Mouse (Mus musculus): ENCODE measurements around the gene Olfr31. TPM values are rescaled to one million over a fixed set of nuclear protein-coding genes. Genes with fewer than 3 reads are reported as not detected.

The Olfr31 gene
- polyA plus RNA-seq, 1 experiment = not detected

DNA sequence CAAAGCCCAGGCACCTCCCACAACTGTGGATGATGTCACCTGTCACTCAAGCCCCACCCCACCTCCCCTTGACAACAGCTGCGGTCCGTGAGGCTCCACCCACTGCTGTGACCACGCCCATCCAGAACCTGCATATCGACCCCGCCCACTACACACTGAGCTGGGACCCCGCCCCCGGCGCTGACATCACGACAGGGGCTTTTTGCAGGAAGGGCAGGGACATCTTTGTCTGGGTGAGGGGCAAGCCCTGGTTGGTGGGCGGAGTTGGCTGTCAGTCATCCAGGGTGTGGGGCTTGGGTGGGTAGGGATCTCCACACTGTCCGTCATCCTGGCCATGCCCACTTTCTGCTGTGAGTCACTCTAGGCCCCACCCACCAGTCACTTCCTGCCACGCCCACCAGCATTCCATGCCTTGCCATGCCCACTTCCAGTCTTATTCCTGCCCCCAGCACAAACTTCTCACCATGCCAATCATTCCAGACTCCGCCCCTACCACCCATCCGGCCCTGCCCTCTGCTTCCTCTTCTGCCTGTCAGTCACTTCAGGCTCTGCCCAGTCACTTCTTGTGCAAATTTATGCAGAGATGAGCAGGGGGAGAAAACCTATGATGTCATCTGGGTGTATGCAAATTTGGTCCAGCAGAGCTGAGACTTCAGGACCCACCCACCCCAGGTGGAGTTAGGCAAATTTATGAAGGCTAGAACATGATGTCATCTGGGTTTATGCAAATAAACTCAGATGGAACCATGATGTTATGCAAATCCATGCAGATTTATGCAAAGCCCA, 25.4 kb downstream of the Olfr31 start:
- peaks cover 5% of the 10 kb centered on the region; the same call in 1 of the 2 replicates for H3K27me3 ChIP-seq (ENCODE audit: control insufficient read depth)
- peaks cover 66% of the 10 kb centered on the region for H3K9me3 ChIP-seq (ENCODE audit: control insufficient read depth, low read length)
- peaks cover 14% of the 10 kb centered on the region for H3K4me1 ChIP-seq (ENCODE audit: control insufficient read depth)
- no peak overlapping the region for H3K4me3 ChIP-seq (replicated peaks)
- H3K36me3 ChIP-seq (ENCODE audit: control insufficient read depth) = peaks cover 16% of the 10 kb centered on the region
- TF ChIP-seq TAL1 (IDR thresholded peaks at IDR 0.05; ENCODE audit: low read length) (no peak), GATA1 (IDR thresholded peaks at IDR 0.05; ENCODE audit: low read length) (no peak)

DNA sequence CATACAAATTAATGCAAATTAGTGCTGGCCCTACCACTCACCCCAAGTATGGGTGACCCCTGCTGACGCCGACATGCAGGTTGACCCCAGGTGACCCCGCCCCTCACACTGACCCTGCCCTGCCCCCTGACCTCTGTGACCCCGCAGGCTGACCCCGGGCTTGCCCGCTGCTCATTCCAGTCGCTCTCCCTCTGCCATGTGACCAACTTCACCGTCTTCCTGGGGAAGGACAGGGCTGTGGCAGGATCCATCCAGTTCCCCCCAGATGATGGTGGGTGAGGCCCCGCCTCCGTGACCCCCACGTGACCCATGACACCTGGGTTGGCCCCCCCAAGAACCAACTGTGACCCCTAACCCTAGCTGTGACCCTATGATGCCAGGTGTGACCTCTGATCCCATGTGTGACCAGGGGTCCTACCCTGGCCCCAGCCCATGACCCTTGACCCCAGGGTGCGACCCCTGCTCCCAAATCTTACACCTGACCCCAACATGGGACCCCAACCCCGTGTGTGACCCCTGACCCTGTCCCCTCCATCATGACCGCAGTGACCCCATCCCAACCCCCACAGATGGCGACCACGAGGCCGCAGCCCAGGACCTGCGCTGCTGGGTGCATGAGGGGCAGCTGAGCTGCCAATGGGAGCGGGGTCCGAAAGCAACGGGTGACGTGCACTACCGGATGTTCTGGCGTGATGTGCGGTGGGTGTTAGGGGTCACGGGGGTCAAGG, 26.2 kb downstream of the Olfr31 start:
- no peak overlapping the region for H3K4me3 ChIP-seq (replicated peaks)
- H3K9me3 ChIP-seq (ENCODE audit: control insufficient read depth, low read length) = peaks cover 74% of the 10 kb centered on the region
- peaks cover 5% of the 10 kb centered on the region; the same call in 1 of the 2 replicates for H3K27me3 ChIP-seq (ENCODE audit: control insufficient read depth)
- peaks cover 16% of the 10 kb centered on the region for H3K36me3 ChIP-seq (ENCODE audit: control insufficient read depth)
- TF ChIP-seq TAL1 (IDR thresholded peaks at IDR 0.05; ENCODE audit: low read length) = no peak
- no peak for TF ChIP-seq GATA1 (IDR thresholded peaks at IDR 0.05; ENCODE audit: low read length)
- peaks cover 14% of the 10 kb centered on the region for H3K4me1 ChIP-seq (ENCODE audit: control insufficient read depth)

DNA sequence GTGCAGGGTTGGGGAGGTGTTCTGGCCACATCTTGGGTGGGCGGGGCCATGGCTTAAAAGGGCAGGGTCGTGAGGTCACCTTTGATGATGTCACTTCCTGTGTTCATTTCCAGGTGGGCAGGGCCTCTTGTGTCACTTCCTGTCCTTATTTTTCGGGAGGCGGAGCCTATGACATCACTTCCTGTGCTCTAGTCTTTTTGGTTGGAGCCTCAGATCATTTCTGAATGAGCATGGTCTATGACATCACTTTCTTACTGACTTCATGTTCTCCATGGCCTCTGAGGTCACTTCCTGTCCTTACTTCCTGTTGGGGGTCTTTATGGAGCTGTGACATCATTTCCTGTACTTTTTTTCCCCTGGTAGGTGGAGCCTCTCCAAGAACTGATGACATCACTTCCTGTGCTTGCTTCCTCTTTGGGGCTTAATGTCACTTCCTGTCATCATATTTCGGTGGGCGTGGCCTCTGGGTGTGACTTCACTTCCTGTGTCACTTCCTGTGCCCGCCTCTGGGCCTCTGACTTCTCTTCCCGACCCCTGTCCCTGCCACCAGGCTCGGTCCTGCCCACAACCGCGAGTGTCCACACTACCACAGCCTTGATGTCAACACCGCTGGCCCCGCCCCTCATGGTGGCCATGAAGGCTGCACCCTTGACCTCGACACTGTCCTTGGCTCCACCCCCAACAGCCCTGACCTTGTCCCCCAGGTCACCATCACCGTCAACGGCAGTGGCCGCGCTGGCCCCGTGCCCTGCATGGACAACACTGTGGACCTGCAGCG, 27.0 kb downstream of the Olfr31 start:
- no peak overlapping the region for H3K4me3 ChIP-seq (replicated peaks)
- H3K4me1 ChIP-seq (ENCODE audit: control insufficient read depth) = peaks cover 14% of the 10 kb centered on the region
- H3K36me3 ChIP-seq (ENCODE audit: control insufficient read depth) = peaks cover 16% of the 10 kb centered on the region
- no peak for TF ChIP-seq TAL1 (IDR thresholded peaks at IDR 0.05; ENCODE audit: low read length)
- no peak for TF ChIP-seq GATA1 (IDR thresholded peaks at IDR 0.05; ENCODE audit: low read length)
- peaks cover 82% of the 10 kb centered on the region for H3K9me3 ChIP-seq (ENCODE audit: control insufficient read depth, low read length)
- peaks cover 5% of the 10 kb centered on the region; the same call in 1 of the 2 replicates for H3K27me3 ChIP-seq (ENCODE audit: control insufficient read depth)

DNA sequence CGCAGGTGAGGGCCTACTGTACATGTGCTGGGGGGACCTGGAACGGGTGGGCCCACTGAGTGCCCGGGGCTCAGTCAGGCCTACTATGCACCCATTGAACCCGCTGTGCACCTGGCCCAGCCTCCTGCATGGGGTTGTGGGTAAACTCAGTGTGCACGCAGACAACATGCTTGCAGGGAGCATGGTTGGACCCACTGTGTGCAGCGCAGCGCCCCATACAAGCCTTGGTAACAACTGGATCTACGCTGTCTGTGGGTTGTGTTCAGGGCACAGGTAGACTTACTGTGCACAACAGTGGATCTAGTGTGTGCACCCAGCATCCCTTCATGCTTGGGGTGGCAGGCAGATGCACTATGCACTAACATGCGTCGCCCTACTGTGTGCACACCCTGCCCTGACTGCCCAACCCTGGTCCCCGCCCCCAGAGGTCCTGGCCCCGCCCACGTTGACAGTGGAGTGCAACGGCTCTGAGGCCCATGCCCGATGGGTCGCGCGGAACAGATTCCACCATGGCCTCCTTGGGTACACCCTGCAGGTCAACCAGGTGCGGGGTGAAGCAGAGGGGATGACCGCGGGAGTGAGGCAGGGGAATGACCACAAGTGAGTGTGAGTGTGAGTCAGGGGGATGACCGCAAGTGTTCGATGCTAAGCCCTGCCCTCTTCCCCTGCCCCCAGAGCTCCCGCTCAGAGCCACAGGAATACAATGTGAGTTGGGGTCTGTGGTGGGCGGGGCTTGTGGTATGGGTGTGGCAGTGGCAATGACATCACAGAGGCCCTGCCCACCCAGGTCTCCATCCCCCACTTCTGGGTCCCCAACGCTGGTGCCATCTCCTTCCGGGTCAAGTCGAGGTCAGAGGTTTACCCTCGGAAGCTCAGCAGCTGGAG, 27.9 kb downstream of the Olfr31 start:
- Histone ChIP-seq H3K36me3 (ENCODE audit: control insufficient read depth) (peaks cover 16% of the 10 kb centered on the region), H3K4me3 (replicated peaks) (no peak overlapping the region), H3K9me3 (ENCODE audit: control insufficient read depth, low read length) (peaks cover 91% of the 10 kb centered on the region), H3K27me3 (ENCODE audit: control insufficient read depth) (peaks cover 5% of the 10 kb centered on the region; the same call in 1 of the 2 replicates), H3K4me1 (ENCODE audit: control insufficient read depth) (peaks cover 12% of the 10 kb centered on the region)
- no peak for TF ChIP-seq TAL1 (IDR thresholded peaks at IDR 0.05; ENCODE audit: low read length)

DNA sequence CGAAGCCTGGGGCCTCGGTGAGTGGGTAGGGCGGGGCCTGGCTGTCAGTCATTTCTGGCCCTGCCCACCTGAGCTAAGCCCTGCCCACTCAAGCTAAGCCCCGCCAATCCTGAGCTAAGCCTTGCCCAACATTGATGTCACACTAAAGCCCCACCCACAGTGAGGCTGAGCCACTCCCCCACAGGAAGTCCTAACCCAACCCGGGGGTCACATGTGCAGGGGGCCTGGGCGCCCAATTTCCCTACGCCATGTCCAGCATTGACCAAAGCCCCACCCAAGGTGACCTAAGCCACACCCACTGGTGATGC, 28.5 kb downstream of the Olfr31 start:
- TF ChIP-seq GATA1 (IDR thresholded peaks at IDR 0.05; ENCODE audit: low read length) (no peak), TAL1 (IDR thresholded peaks at IDR 0.05; ENCODE audit: low read length) (no peak)

DNA sequence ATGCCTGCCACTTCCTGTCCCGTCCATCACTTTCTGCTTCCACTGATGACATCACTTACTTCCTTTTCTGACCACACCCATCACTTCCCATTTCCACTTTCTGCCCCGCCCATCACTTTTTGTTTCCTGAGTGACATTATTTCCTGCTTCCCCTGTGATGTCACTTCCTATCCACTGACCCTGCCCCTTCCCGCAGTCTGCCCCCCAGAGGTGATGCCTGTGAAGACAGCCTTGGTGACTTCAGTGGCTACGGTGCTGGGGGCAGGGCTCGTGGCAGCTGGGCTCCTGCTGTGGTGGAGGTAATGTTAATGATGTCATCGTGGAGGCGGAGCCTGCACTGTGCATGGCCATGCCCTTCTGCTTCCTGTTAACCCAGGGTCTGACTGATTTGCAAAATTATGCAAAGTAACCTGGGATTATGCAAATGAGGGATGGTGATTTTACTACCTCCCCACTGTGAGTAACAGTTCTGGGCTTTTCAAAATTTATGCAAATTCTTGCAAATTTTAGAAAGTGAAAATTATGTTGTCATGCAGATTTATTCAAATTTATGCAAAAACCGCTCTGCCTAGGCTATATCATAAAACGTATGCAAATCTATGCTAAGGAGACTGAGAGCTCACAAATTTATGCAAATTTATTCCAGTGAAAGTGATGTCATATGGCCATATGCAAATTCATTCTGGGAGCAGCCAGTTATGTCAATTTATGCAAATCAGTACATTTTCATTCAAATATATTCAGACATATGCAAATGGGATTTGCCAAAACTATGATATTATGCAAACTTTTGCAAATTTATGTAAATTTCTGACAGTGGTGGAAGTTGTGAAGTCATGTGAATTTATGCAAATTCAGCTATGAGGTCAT, 29.3 kb downstream of the Olfr31 start:
- TF ChIP-seq GATA1 (IDR thresholded peaks at IDR 0.05; ENCODE audit: low read length) (no peak), TAL1 (IDR thresholded peaks at IDR 0.05; ENCODE audit: low read length) (no peak)
- H3K9me3 ChIP-seq (ENCODE audit: control insufficient read depth, low read length) = peaks cover 88% of the 10 kb centered on the region
- H3K27me3 ChIP-seq (ENCODE audit: control insufficient read depth) = peaks cover 5% of the 10 kb centered on the region; the same call in 1 of the 2 replicates
- no peaks in the 10 kb centered on the region for H3K4me1 ChIP-seq (ENCODE audit: control insufficient read depth)
- peaks cover 16% of the 10 kb centered on the region for H3K36me3 ChIP-seq (ENCODE audit: control insufficient read depth)
- H3K4me3 ChIP-seq (replicated peaks) = no peak overlapping the region

More for the DNA sequence above, 28.5 kb downstream of the Olfr31 start:
- peaks cover 93% of the 10 kb centered on the region for H3K9me3 ChIP-seq (ENCODE audit: control insufficient read depth, low read length)
- no peak overlapping the region for H3K4me3 ChIP-seq (replicated peaks)
- H3K36me3 ChIP-seq (ENCODE audit: control insufficient read depth) = peaks cover 16% of the 10 kb centered on the region
- H3K4me1 ChIP-seq (ENCODE audit: control insufficient read depth) = peaks cover 6% of the 10 kb centered on the region
- H3K27me3 ChIP-seq (ENCODE audit: control insufficient read depth) = peaks cover 5% of the 10 kb centered on the region; the same call in 1 of the 2 replicates

DNA sequence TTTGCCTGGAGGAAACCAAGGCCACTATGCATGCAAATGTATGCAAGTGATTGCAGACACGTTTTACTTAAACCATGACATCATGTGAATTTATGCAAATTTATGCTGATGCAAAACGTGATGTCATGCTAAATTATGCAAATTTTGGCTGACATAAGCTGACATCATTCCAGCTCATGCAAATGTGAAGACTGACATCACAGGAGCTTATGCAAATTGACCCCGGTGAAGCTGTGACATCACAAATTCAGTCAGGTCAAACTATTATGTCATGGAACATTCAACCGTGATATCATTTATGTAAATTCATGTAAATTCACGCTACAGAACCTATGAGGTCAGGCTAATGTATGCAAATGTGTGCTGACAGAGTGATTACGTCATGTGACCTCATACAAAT, 30.0 kb downstream of the Olfr31 start:
- Histone ChIP-seq H3K4me3 (replicated peaks) (no peak overlapping the region), H3K27me3 (ENCODE audit: control insufficient read depth) (peaks cover 5% of the 10 kb centered on the region; the same call in 1 of the 2 replicates), H3K9me3 (ENCODE audit: control insufficient read depth, low read length) (peaks cover 81% of the 10 kb centered on the region), H3K4me1 (ENCODE audit: control insufficient read depth) (no peaks in the 10 kb centered on the region), H3K36me3 (ENCODE audit: control insufficient read depth) (peaks cover 16% of the 10 kb centered on the region)
- TF ChIP-seq TAL1 (IDR thresholded peaks at IDR 0.05; ENCODE audit: low read length) (no peak), GATA1 (IDR thresholded peaks at IDR 0.05; ENCODE audit: low read length) (no peak)

Measured in erythroblast, embryonic 14.5 days (primary cell).